Mouse (Mus musculus) erythroblast, embryonic 14.5 days (primary cell): ENCODE results near the gene Gm26727.

Source experiments
- GATA1 ChIP-seq: IDR thresholded peaks from 2 replicates; pipeline ENCODE4 v1.6.1; 2012; ENCODE audit warnings: low read length, inconsistent platforms, mixed read lengths
- TAL1 ChIP-seq: IDR thresholded peaks from 3 replicates; pipeline ENCODE4 v1.6.1; 2012; ENCODE audit warnings: low read length, inconsistent platforms, mixed read lengths

GRCm38 (mm10) chr2:67446772-67447171, 13.8 kb upstream of the Gm26727 start:
- TF ChIP-seq GATA1 (no peak), TAL1 (no peak)
